Mouse (Mus musculus) layer of hippocampus, adult 9-11 months (tissue): Measurements from ENCODE around the gene Ctsll3.

ENCODE experiments used
- DNase-seq: peaks from one replicate; pipeline ENCODE4 v3.0.0; 2022

Gene Ctsll3

GRCm38 (mm10) chr13:60802749-60803148, at the start of gene Ctsll3:
TSS of gene Ctsll3 (minus strand) at chr13:60802849.
- DNase-seq, result no peak

- DNase-seq, result no peak
Measured at GRCm38 (mm10) chr13:60848241-60849120, 45.8 kb upstream of the Ctsll3 start.

GRCm38 (mm10) chr13:60843153-60843552, 40.5 kb upstream of the Ctsll3 start:
- DNase-seq, result no peak

GRCm38 (mm10) chr13:60842703-60843102, 40.1 kb upstream of the Ctsll3 start:
- DNase-seq, result no peak

GRCm38 (mm10) chr13:60839353-60839902, 36.8 kb upstream of the Ctsll3 start:
- DNase-seq, result no peak

- no peak for DNase-seq
Measured at GRCm38 (mm10) chr13:60826052-60826451, 23.4 kb upstream of the Ctsll3 start.

- DNase-seq, result no peak
Measured at GRCm38 (mm10) chr13:60820486-60821175, 18.0 kb upstream of the Ctsll3 start.

GRCm38 (mm10) chr13:60819469-60819868, 16.8 kb upstream of the Ctsll3 start:
- no peak for DNase-seq

- DNase-seq, result no peak
Measured at GRCm38 (mm10) chr13:60813722-60814121, 11.1 kb upstream of the Ctsll3 start.

- DNase-seq, result no peak
Measured at GRCm38 (mm10) chr13:60812768-60813167, 10.1 kb upstream of the Ctsll3 start.

GRCm38 (mm10) chr13:60809690-60810089, 7.0 kb upstream of the Ctsll3 start:
- DNase-seq, result no peak

- DNase-seq, result no peak
Measured at GRCm38 (mm10) chr13:60789466-60789865, 13.2 kb downstream of the Ctsll3 start.

GRCm38 (mm10) chr13:60786264-60786663, 16.4 kb downstream of the Ctsll3 start, which contains the start of gene BC051665:
TSS of gene BC051665 (minus strand) at chr13:60786364.
- DNase-seq, result no peak

- no peak for DNase-seq
Measured at GRCm38 (mm10) chr13:60783301-60783700, 19.3 kb downstream of the Ctsll3 start.

GRCm38 (mm10) chr13:60780534-60780933, 22.1 kb downstream of the Ctsll3 start:
- DNase-seq, result no peak

- DNase-seq, result no peak
Measured at GRCm38 (mm10) chr13:60761161-60761560, 41.5 kb downstream of the Ctsll3 start.

- DNase-seq, result no peak
Measured at GRCm38 (mm10) chr13:60760392-60760791, 42.3 kb downstream of the Ctsll3 start.

GRCm38 (mm10) chr13:60759136-60759535, 43.5 kb downstream of the Ctsll3 start:
- no peak for DNase-seq

GRCm38 (mm10) chr13:60757292-60757691, 45.4 kb downstream of the Ctsll3 start:
- no peak for DNase-seq

GRCm38 (mm10) chr13:60755251-60755650, 47.4 kb downstream of the Ctsll3 start:
- DNase-seq, result no peak

GRCm38 (mm10) chr13:60753216-60753615, 49.4 kb downstream of the Ctsll3 start:
- no peak for DNase-seq

GRCm38 (mm10) chr13:60750930-60751329, 51.7 kb downstream of the Ctsll3 start:
- no peak for DNase-seq

- DNase-seq, result peak; percentile 55
Measured at GRCm38 (mm10) chr13:60748556-60748955, 54.1 kb downstream of the Ctsll3 start.
